Mouse (Mus musculus) lung, embryonic 14.5 days (tissue): ENCODE measurements around the gene Gm42669. TPM values are rescaled to one million over a fixed set of nuclear protein-coding genes. Genes with fewer than 3 reads are reported as not detected.

Source experiments
- ATAC-seq: fragments of 200-750 bp; cut with Nextera tagmentation; 2 replicates; pipeline ENCODE4 v1.8.0; 2017; ENCODE audit warnings: mild to moderate bottlenecking, moderate TSS enrichment, moderate library complexity; ENCODE audit not compliant: insufficient read depth
- DNase-seq: peaks from one replicate; pipeline ENCODE4 v3.0.0-alpha.2; 2015
- H3K27ac ChIP-seq: fragments of 300-500 bp; sonication (generic); 2 replicates; pipeline ENCODE4 v1.5.1; 2014; ENCODE audit warnings: low read depth, mild to moderate bottlenecking, moderate library complexity
- H3K27me3 ChIP-seq: fragments of 300-500 bp; sonication (generic); 2 replicates; pipeline ENCODE4 v1.6.1; 2014; ENCODE audit warnings: low read length, control low read depth; ENCODE audit not compliant: insufficient read depth
- H3K36me3 ChIP-seq: fragments of 300-500 bp; sonication (generic); 2 replicates; pipeline ENCODE4 v1.6.1; 2014; ENCODE audit warnings: control low read depth; ENCODE audit not compliant: insufficient read depth
- H3K4me1 ChIP-seq: fragments of 300-500 bp; sonication (generic); 2 replicates; pipeline ENCODE4 v1.6.1; 2014; ENCODE audit warnings: antibody characterized with exemption, control low read depth; ENCODE audit not compliant: insufficient read depth
- H3K4me2 ChIP-seq: fragments of 300-500 bp; sonication (generic); 2 replicates; pipeline ENCODE4 v1.6.1; 2014; ENCODE audit warnings: mild to moderate bottlenecking
- H3K4me3 ChIP-seq: fragments of 300-500 bp; sonication (generic); 2 replicates; pipeline ENCODE4 v1.5.1; 2014; ENCODE audit warnings: low read depth, low read length
- H3K9ac ChIP-seq: fragments of 300-500 bp; sonication (generic); 2 replicates; pipeline ENCODE4 v1.6.1; 2014
- H3K9me3 ChIP-seq: fragments of 300-500 bp; sonication (generic); 2 replicates; pipeline ENCODE4 v1.6.1; 2016; ENCODE audit warnings: low read depth, low read length, control low read depth
- CTCF ChIP-seq: IDR thresholded peaks from 2 replicates; pipeline ENCODE4 v1.5.1; 2016; ENCODE audit warnings: antibody characterized with exemption, low read depth
- WGBS: fragments of 180-500 bp; shearing (Covaris S2); extraction: QIAGEN DNeasy Blood & Tissue Kit; methylation state at CpG from one replicate; pipeline ENCODE4 v1.1.7; 2014; 5-methylcytosine and 5-hydroxymethylcytosine counted together
- polyA plus RNA-seq: library from polyadenylated mRNA; unstranded; fragments of >200 nt; fragmentation: Nextera tagmentation; extraction: Ambion mirVana; gene quantifications from 2 replicates; pipeline ENCODE4 v1.2.1, GENCODE M21; 2014

Gm42669 gene
- polyA plus RNA-seq: 0.41 and 0.43 TPM in 2 replicates

GRCm38 (mm10) chr5:107507321-107507720, at the start of gene Gm42669:
Gm42669 (plus strand) TSS chr5:107507621.
- H3K4me1 ChIP-seq: no peaks in the 10 kb centered on the region
- no peak within 1 kb of the TSS for H3K9ac ChIP-seq
- no peaks in the 10 kb centered on the region for H3K9me3 ChIP-seq
- WGBS: 61% methylated on average over 4 of the region's 4 CpGs
- no peak for ATAC-seq
- no peak for TF ChIP-seq CTCF
- H3K27ac ChIP-seq: no peak within 1 kb of the TSS
- H3K27me3 ChIP-seq: no peaks in the 10 kb centered on the region
- no peaks in the 10 kb centered on the region for H3K36me3 ChIP-seq
- H3K4me2 ChIP-seq: no peak within 1 kb of the TSS
- no peak for DNase-seq
- H3K4me3 ChIP-seq: no peak within 1 kb of the TSS

- Histone ChIP-seq H3K9me3 (no peaks in the 10 kb centered on the region), H3K27me3 (no peaks in the 10 kb centered on the region), H3K4me3 (no peak overlapping the region), H3K36me3 (no peaks in the 10 kb centered on the region), H3K4me2 (no peak overlapping the region), H3K27ac (no peak overlapping the region), H3K9ac (no peak overlapping the region), H3K4me1 (no peaks in the 10 kb centered on the region)
- WGBS: 83% methylated on average over 4 of the region's 4 CpGs
- no peak for TF ChIP-seq CTCF
- DNase-seq (no peak), ATAC-seq (no peak)
These were observed 45.0 kb upstream of the Gm42669 start for GRCm38 (mm10) chr5:107462147-107463076.

- Histone ChIP-seq H3K9me3 (no peaks in the 10 kb centered on the region), H3K4me1 (no peaks in the 10 kb centered on the region), H3K36me3 (peaks cover 5% of the 10 kb centered on the region), H3K27ac (no peak overlapping the region), H3K9ac (no peak overlapping the region), H3K27me3 (no peaks in the 10 kb centered on the region), H3K4me3 (no peak overlapping the region), H3K4me2 (no peak overlapping the region)
- DNase-seq: no peak
- TF ChIP-seq CTCF: no peak
- no peak for ATAC-seq
- 54% methylated on average over 5 of the region's 5 CpGs for WGBS
These were observed 40.9 kb upstream of the Gm42669 start for GRCm38 (mm10) chr5:107466501-107466900.

- Histone ChIP-seq H3K27me3 (no peaks in the 10 kb centered on the region), H3K4me1 (no peaks in the 10 kb centered on the region), H3K27ac (no peak overlapping the region), H3K36me3 (peaks cover 5% of the 10 kb centered on the region), H3K4me3 (no peak overlapping the region), H3K9ac (no peak overlapping the region), H3K9me3 (no peaks in the 10 kb centered on the region), H3K4me2 (no peak overlapping the region)
- ATAC-seq (no peak), DNase-seq (no peak)
- no peak for TF ChIP-seq CTCF
- WGBS: 86% methylated on average over 4 of the region's 4 CpGs
These were observed 40.3 kb upstream of the Gm42669 start for GRCm38 (mm10) chr5:107467098-107467497.

- ATAC-seq: no peak
These were observed 36.7 kb upstream of the Gm42669 start for GRCm38 (mm10) chr5:107470600-107471329.

GRCm38 (mm10) chr5:107480194-107480593, 27.2 kb upstream of the Gm42669 start:
- Histone ChIP-seq H3K4me1 (no peaks in the 10 kb centered on the region), H3K9me3 (no peaks in the 10 kb centered on the region), H3K27ac (no peak overlapping the region), H3K4me2 (no peak overlapping the region), H3K27me3 (no peaks in the 10 kb centered on the region), H3K36me3 (no peaks in the 10 kb centered on the region), H3K4me3 (no peak overlapping the region), H3K9ac (no peak overlapping the region)
- DNase-seq: no peak
- no peak for TF ChIP-seq CTCF
- no peak for ATAC-seq
- 83% methylated on average over 2 of the region's 2 CpGs for WGBS

More at GRCm38 (mm10) chr5:107470600-107471329, 36.7 kb upstream of the Gm42669 start:
- Histone ChIP-seq H3K9me3 (no peaks in the 10 kb centered on the region), H3K27me3 (no peaks in the 10 kb centered on the region), H3K4me3 (no peak overlapping the region), H3K4me1 (no peaks in the 10 kb centered on the region), H3K27ac (no peak overlapping the region), H3K36me3 (peaks cover 5% of the 10 kb centered on the region), H3K4me2 (no peak overlapping the region), H3K9ac (no peak overlapping the region)
- DNase-seq: no peak
- no peak for TF ChIP-seq CTCF
- 66% methylated on average over 10 of the region's 10 CpGs for WGBS

- no peak for ATAC-seq
- Histone ChIP-seq H3K4me2 (no peak overlapping the region), H3K4me1 (no peaks in the 10 kb centered on the region), H3K4me3 (no peak overlapping the region), H3K27me3 (no peaks in the 10 kb centered on the region), H3K27ac (no peak overlapping the region), H3K36me3 (0 out of 2 replicates have a peak, but pooled peaks cover 3% of the 10 kb centered on the region), H3K9ac (no peak overlapping the region), H3K9me3 (no peaks in the 10 kb centered on the region)
- 53% methylated on average over 4 of the region's 4 CpGs for WGBS
- TF ChIP-seq CTCF: no peak
- DNase-seq: no peak
These were observed 18.4 kb upstream of the Gm42669 start for GRCm38 (mm10) chr5:107488996-107489395.
